Mouse (Mus musculus) CD8-positive naive resting alpha-beta T cell, adult 57 days (primary cell): ENCODE measurements around the gene Bag1. TPM values are rescaled to one million over a fixed set of nuclear protein-coding genes. Genes with fewer than 3 reads are reported as not detected.

ENCODE experiments used
- total RNA-seq: library from RNA; stranded (reverse); gene quantifications from one replicate; pipeline ENCODE4 v1.2.4, GENCODE M21; 2023

Bag1 gene
- total RNA-seq = 68.1 TPM

GRCm38 (mm10) chr4:40948160-40948708 is at the start of gene Bag1, which contains the start of gene Chmp5:
Bag1 (minus strand) TSS chr4:40948294.
Chmp5 (plus strand) TSS chr4:40948407.

GRCm38 (mm10) chr4:40970842-40971701 is 23.0 kb upstream of the Bag1 start, which contains the start of gene Nfx1:
Nfx1 (plus strand) TSS chr4:40970906.

GRCm38 (mm10) chr4:40919785-40920184 is 28.3 kb downstream of the Bag1 start, which contains the start of gene Spink4:
Spink4 (plus strand) TSS chr4:40920052.

Other genes with a start within 250 kb of the Bag1 start
- 25.0 TPM for gene Aptx, start 245.1 kb downstream of the Bag1 start, total RNA-seq
- gene Dnaja1, start 226.1 kb downstream of the Bag1 start, total RNA-seq = 574 TPM
- gene Smu1, start 190.4 kb downstream of the Bag1 start, total RNA-seq = 62.4 TPM
- gene B4galt1, start 94.3 kb downstream of the Bag1 start, total RNA-seq = 77.8 TPM
- gene Spink4, start 28.2 kb downstream of the Bag1 start, total RNA-seq = not detected
- 25.7 TPM for gene Chmp5, start 113 bp upstream of the Bag1 start, total RNA-seq
- gene Nfx1, start 22.6 kb upstream of the Bag1 start, total RNA-seq = 90.5 TPM
- gene Aqp7, start 99.8 kb upstream of the Bag1 start, total RNA-seq = not detected
- 65.0 TPM for gene Aqp3, start 149.9 kb upstream of the Bag1 start, total RNA-seq
- gene Nol6, start 176.2 kb upstream of the Bag1 start, total RNA-seq = 74.9 TPM
- gene Ube2r2, start 187.4 kb upstream of the Bag1 start, total RNA-seq = 66.4 TPM